Mouse (Mus musculus): ENCODE data around the gene Il1r1. TPM values are rescaled to one million over a fixed set of nuclear protein-coding genes. Genes with fewer than 3 reads are reported as not detected.

Il1r1 gene
- total and polyA plus RNA-seq, 2 experiments from 2014 or later = 0.49 to 0.71 TPM

DNA sequence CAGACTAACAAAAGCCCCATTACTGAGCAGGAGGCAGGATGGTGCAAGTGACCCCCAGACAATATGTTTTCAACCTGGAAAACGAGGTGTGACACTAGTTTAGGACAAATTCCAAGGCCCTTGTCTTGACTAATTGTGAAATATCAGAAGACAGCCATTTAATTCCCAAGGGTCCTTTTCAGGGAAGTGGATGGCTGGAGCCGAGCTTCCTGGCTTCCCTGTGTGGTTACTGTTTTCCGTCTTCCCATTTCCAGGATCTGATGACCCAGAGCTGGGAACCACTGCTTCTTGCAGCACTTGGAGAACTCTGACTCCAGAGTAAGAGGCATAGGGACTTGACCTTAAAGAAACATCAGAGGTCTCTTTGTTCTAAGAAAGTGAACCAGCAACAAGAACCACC is 43.2 kb upstream of the Il1r1 start:
- no peak for DNase-seq (ENCODE audit: low spot score)
- no peak for TF ChIP-seq CTCF (IDR thresholded peaks at IDR 0.05)
- Histone ChIP-seq H3K9ac (replicated peaks; ENCODE audit: low read length, poor library complexity, severe bottlenecking) (no peak overlapping the region), H3K4me2 (ENCODE audit: low read depth, low read length, poor library complexity, severe bottlenecking) (no peak overlapping the region), H3K27ac (ENCODE audit: low read depth, low read length) (no peak overlapping the region), H3K27me3 (ENCODE audit: insufficient read depth, low read length) (no peaks in the 10 kb centered on the region), H3K4me1 (ENCODE audit: insufficient read depth, low read length) (no peaks in the 10 kb centered on the region), H3K9me3 (ENCODE audit: low read length) (no peaks in the 10 kb centered on the region), H3K36me3 (ENCODE audit: insufficient read depth, low read length) (no peaks in the 10 kb centered on the region), H3K4me3 (ENCODE audit: low read depth, low read length) (no peak overlapping the region)
- 50% methylated on average over 3 of the region's 3 CpGs for WGBS
- ATAC-seq (ENCODE audit: low FRiP score) = no peak

DNA sequence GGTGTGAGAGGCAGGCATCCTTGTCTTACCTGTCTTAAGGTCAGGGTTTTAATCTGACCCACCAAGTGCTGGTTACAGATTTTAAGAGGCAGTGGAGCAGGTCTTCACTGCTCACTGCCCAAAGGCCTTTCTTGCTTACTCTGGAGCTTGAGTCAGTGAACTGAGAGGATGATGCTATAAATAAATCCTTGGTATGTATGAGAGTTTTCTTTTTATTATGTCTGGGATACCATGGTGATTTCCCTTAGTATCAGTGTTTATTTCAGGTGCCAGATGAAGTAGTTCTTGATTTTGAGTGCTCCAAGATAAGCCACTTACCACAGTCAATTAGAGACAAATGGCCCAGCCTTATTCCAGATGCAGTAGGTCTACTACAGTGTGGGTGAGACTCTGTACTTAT is 41.5 kb upstream of the Il1r1 start:
- H3K27me3 ChIP-seq (ENCODE audit: insufficient read depth, low read length) = no peaks in the 10 kb centered on the region
- no peak overlapping the region for H3K4me3 ChIP-seq (ENCODE audit: low read depth, low read length)
- no peaks in the 10 kb centered on the region for H3K9me3 ChIP-seq (ENCODE audit: low read length)
- H3K4me2 ChIP-seq (ENCODE audit: low read depth, low read length, poor library complexity, severe bottlenecking) = no peak overlapping the region
- H3K27ac ChIP-seq (ENCODE audit: low read depth, low read length) = no peak overlapping the region
- DNase-seq (ENCODE audit: low spot score) (no peak), ATAC-seq (ENCODE audit: low FRiP score) (no peak)
- no peak for TF ChIP-seq CTCF (IDR thresholded peaks at IDR 0.05)
- no peaks in the 10 kb centered on the region for H3K36me3 ChIP-seq (ENCODE audit: insufficient read depth, low read length)
- H3K4me1 ChIP-seq (ENCODE audit: insufficient read depth, low read length) = no peaks in the 10 kb centered on the region
- H3K9ac ChIP-seq (replicated peaks; ENCODE audit: low read length, poor library complexity, severe bottlenecking) = no peak overlapping the region

DNA sequence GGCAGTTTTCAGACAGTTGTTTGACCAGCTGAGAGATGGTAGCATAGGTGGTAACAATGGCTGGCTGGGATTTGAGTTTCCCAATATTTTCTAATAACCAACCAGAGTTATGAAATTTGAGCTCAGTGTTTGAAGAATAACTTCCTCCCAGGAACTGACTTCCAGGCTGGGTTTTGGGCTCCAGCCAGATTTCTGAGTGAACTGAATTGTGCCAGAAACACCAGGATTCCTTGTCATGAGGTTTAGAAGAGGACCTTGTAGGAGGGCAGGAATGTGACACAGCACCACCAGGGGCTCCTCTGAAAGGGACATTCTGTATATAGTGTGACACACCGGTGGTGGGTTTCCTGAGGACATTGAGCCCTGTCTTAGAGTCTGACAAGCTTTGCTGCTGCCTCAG is 36.9 kb upstream of the Il1r1 start:
- Histone ChIP-seq H3K27me3 (ENCODE audit: insufficient read depth, low read length) (no peaks in the 10 kb centered on the region), H3K36me3 (ENCODE audit: insufficient read depth, low read length) (no peaks in the 10 kb centered on the region), H3K4me2 (ENCODE audit: low read depth, low read length, poor library complexity, severe bottlenecking) (no peak overlapping the region), H3K4me1 (ENCODE audit: insufficient read depth, low read length) (no peaks in the 10 kb centered on the region), H3K9ac (replicated peaks; ENCODE audit: low read length, poor library complexity, severe bottlenecking) (no peak overlapping the region), H3K9me3 (ENCODE audit: low read length) (no peaks in the 10 kb centered on the region), H3K4me3 (ENCODE audit: low read depth, low read length) (no peak overlapping the region), H3K27ac (ENCODE audit: low read depth, low read length) (no peak overlapping the region)
- DNase-seq (ENCODE audit: low spot score) = no peak
- WGBS = 64% methylated on average over 1 of the region's 1 CpGs
- no peak for TF ChIP-seq CTCF (IDR thresholded peaks at IDR 0.05)
- no peak for ATAC-seq (ENCODE audit: low FRiP score)

DNA sequence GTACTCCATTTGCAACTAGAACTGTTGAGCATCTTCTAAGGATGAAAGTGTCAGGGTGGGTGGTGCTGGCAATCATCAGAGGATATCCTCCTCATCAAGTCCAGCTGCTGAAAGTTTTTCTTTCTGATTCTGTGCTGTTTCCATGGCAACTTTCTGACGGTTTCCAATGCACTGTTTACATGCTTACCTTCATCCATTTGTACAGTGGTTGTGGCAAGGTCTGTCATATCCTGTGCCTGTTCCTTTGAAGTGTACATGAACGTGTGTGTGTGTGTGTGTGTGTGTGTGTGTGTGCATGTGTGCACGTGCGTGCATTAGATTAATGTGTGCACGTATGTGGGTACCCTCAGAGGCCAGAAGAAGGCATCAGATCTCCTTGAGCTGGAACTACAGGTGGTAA is 34.9 kb upstream of the Il1r1 start:
- TF ChIP-seq CTCF (IDR thresholded peaks at IDR 0.05) = no peak
- DNase-seq (ENCODE audit: low spot score) (no peak), ATAC-seq (ENCODE audit: low FRiP score) (peak; percentile 66)

DNA sequence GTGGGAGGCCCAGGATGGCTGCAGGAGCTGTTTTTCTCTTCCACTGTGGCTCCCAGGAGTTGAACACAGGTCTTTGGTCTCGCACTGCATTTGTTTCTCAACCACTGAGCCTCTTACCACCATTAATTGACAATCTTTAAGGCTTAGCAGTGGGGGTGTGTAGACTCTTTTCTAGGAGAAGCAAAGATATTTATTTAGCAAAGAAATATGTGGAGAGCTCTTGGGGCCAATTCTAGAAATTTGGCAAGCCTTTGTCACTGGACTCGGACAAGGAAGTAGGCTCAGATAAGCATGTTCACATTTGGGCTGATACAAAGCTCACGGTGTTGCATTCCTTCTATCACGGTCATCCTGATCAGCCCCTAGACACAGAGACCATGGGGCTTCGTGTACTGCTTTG is 34.0 kb upstream of the Il1r1 start:
- no peak overlapping the region for H3K4me3 ChIP-seq (ENCODE audit: low read depth, low read length)
- ATAC-seq (ENCODE audit: low FRiP score) = no peak
- 89% methylated on average over 5 of the region's 5 CpGs for WGBS
- no peaks in the 10 kb centered on the region for H3K27me3 ChIP-seq (ENCODE audit: insufficient read depth, low read length)
- H3K9me3 ChIP-seq (ENCODE audit: low read length) = no peaks in the 10 kb centered on the region
- H3K4me2 ChIP-seq (ENCODE audit: low read depth, low read length, poor library complexity, severe bottlenecking) = no peak overlapping the region
- H3K27ac ChIP-seq (ENCODE audit: low read depth, low read length) = no peak overlapping the region
- H3K36me3 ChIP-seq (ENCODE audit: insufficient read depth, low read length) = no peaks in the 10 kb centered on the region
- H3K9ac ChIP-seq (replicated peaks; ENCODE audit: low read length, poor library complexity, severe bottlenecking) = no peak overlapping the region
- no peak for TF ChIP-seq CTCF (IDR thresholded peaks at IDR 0.05)
- no peaks in the 10 kb centered on the region for H3K4me1 ChIP-seq (ENCODE audit: insufficient read depth, low read length)
- no peak for DNase-seq (ENCODE audit: low spot score)

More for the DNA sequence above, 34.9 kb upstream of the Il1r1 start:
- Histone ChIP-seq H3K36me3 (ENCODE audit: insufficient read depth, low read length) (no peaks in the 10 kb centered on the region), H3K9me3 (ENCODE audit: low read length) (no peaks in the 10 kb centered on the region), H3K27ac (ENCODE audit: low read depth, low read length) (no peak overlapping the region), H3K4me3 (ENCODE audit: low read depth, low read length) (no peak overlapping the region), H3K4me2 (ENCODE audit: low read depth, low read length, poor library complexity, severe bottlenecking) (no peak overlapping the region), H3K9ac (replicated peaks; ENCODE audit: low read length, poor library complexity, severe bottlenecking) (no peak overlapping the region), H3K27me3 (ENCODE audit: insufficient read depth, low read length) (no peaks in the 10 kb centered on the region), H3K4me1 (ENCODE audit: insufficient read depth, low read length) (no peaks in the 10 kb centered on the region)
- WGBS = 73% methylated on average over 5 of the region's 5 CpGs

DNA sequence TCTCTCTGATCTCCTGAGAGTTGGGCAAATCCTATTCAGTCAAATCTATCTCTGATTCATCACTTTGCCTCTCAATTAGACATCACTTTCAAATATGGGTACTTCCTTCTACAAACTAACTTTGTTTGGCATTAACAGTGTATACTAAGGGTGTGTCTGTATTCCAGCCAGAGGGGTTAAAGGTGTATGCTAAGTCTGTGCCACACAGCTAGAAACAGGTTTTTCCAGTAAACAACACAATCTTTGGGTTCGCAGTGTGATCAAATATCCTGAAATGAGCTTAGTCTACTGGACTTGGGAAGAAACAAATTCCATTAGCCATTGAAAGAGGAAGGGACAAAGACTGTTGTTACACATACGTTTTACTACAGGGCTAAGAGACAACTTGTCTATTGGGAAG is 30.6 kb upstream of the Il1r1 start:
- H3K4me1 ChIP-seq (ENCODE audit: insufficient read depth, low read length) = no peaks in the 10 kb centered on the region
- H3K27me3 ChIP-seq (ENCODE audit: insufficient read depth, low read length) = no peaks in the 10 kb centered on the region
- no peak overlapping the region for H3K9ac ChIP-seq (replicated peaks; ENCODE audit: low read length, poor library complexity, severe bottlenecking)
- H3K27ac ChIP-seq (ENCODE audit: low read depth, low read length) = no peak overlapping the region
- TF ChIP-seq CTCF (IDR thresholded peaks at IDR 0.05) = no peak
- H3K36me3 ChIP-seq (ENCODE audit: insufficient read depth, low read length) = no peaks in the 10 kb centered on the region
- no peaks in the 10 kb centered on the region for H3K9me3 ChIP-seq (ENCODE audit: low read length)
- no peak overlapping the region for H3K4me3 ChIP-seq (ENCODE audit: low read depth, low read length)
- ATAC-seq (ENCODE audit: low FRiP score) (no peak), DNase-seq (ENCODE audit: low spot score) (no peak)
- no peak overlapping the region for H3K4me2 ChIP-seq (ENCODE audit: low read depth, low read length, poor library complexity, severe bottlenecking)
- WGBS = 85% methylated on average over 2 of the region's 2 CpGs

Data from midbrain, postnatal 0 days (tissue).